Mouse (Mus musculus) MEL (cell line): Measurements from ENCODE around the gene P2ry6. TPM values are rescaled to one million over a fixed set of nuclear protein-coding genes. Genes with fewer than 3 reads are reported as not detected.

Experiments used
- DNase-seq: peaks from one replicate; pipeline ENCODE4 v3.0.0; 2011; ENCODE audit warnings: low read depth, low spot score
- H3K27ac ChIP-seq: 2 replicates; pipeline ENCODE4 v1.5.1; 2012; ENCODE audit warnings: low read depth, mild to moderate bottlenecking, control low read depth, low read length, moderate library complexity; ENCODE audit not compliant: control insufficient read depth
- H3K27me3 ChIP-seq, 2 experiments: fragments of 150-350 bp in 1 of 2; sonication (generic) in 1 of 2; 2 replicates each; pipeline ENCODE4 v1.6.1; 2012; ENCODE audit warnings: low read length in 2 of 2, mild to moderate bottlenecking in 2 of 2, improper control_type of control experiment in 1 of 2, moderate library complexity in 1 of 2; ENCODE audit not compliant: insufficient read depth in 2 of 2, control insufficient read depth in 1 of 2
- H3K36me3 ChIP-seq, 2 experiments: 2 replicates each; pipeline ENCODE4 v1.6.1; 2012 to 2014; ENCODE audit warnings: low read length in 2 of 2, improper control_type of control experiment in 1 of 2, inconsistent platforms in 1 of 2, mild to moderate bottlenecking in 1 of 2; ENCODE audit not compliant: insufficient read depth in 2 of 2, control insufficient read depth in 1 of 2
- H3K4me1 ChIP-seq, 2 experiments: fragments of 150-350 bp in 1 of 2; sonication (generic) in 1 of 2; 2 replicates each; pipeline ENCODE4 v1.6.1; 2012; ENCODE audit warnings: low read length in 2 of 2, improper control_type of control experiment in 1 of 2, mild to moderate bottlenecking in 1 of 2; ENCODE audit not compliant: insufficient read depth in 2 of 2, control insufficient read depth in 1 of 2
- H3K4me3 ChIP-seq, 2 experiments: fragments of 150-350 bp in 1 of 2; sonication (generic) in 1 of 2; 2 replicates each; pipeline ENCODE4 v1.5.1; 2012; ENCODE audit warnings: low read depth in 2 of 2, low read length in 2 of 2, mild to moderate bottlenecking in 2 of 2, moderate library complexity in 2 of 2, control low read depth in 1 of 2, improper control_type of control experiment in 1 of 2; ENCODE audit not compliant: control insufficient read depth in 1 of 2, insufficient read depth in 1 of 2
- H3K79me2 ChIP-seq: 2 replicates; pipeline ENCODE4 v1.6.1; 2012; ENCODE audit warnings: mild to moderate bottlenecking, low read length, moderate library complexity; ENCODE audit not compliant: control insufficient read depth, poor library complexity, insufficient read depth
- H3K9ac ChIP-seq: 2 replicates; pipeline ENCODE4 v1.6.1; 2012; ENCODE audit warnings: low read depth, mild to moderate bottlenecking, control low read depth, low read length, moderate library complexity; ENCODE audit not compliant: control insufficient read depth, poor library complexity, severe bottlenecking
- H3K9me3 ChIP-seq: fragments of 150-350 bp; sonication (generic); replicated peaks from 2 replicates; pipeline ENCODE4 v1.6.1; 2012; ENCODE audit warnings: mild to moderate bottlenecking, low read length, improper control_type of control experiment, moderate library complexity; ENCODE audit not compliant: insufficient read depth
- CHD1 ChIP-seq: IDR thresholded peaks from 2 replicates; pipeline ENCODE4 v1.6.1; 2012; ENCODE audit warnings: low read depth, mild to moderate bottlenecking, inconsistent platforms, low read length, improper control_type of control experiment
- CHD2 ChIP-seq: IDR thresholded peaks from 2 replicates; pipeline ENCODE4 v1.6.1; 2011; ENCODE audit warnings: low read length, improper control_type of control experiment
- E2F4 ChIP-seq: IDR thresholded peaks from 2 replicates; pipeline ENCODE4 v1.6.1; 2011; ENCODE audit warnings: low read depth, low read length, improper control_type of control experiment, borderline replicate concordance
- ELF1 ChIP-seq: IDR thresholded peaks from 2 replicates; pipeline ENCODE4 v1.6.1; 2014; ENCODE audit warnings: low read depth, mild to moderate bottlenecking, inconsistent platforms, low read length, improper control_type of control experiment, moderate library complexity
- ETS1 ChIP-seq: IDR thresholded peaks from 2 replicates; pipeline ENCODE4 v1.6.1; 2012; ENCODE audit warnings: low read depth, mild to moderate bottlenecking, inconsistent platforms, low read length, improper control_type of control experiment, moderate library complexity
- HCFC1 ChIP-seq: IDR thresholded peaks from 2 replicates; pipeline ENCODE4 v1.6.1; 2012; ENCODE audit warnings: low read depth, mild to moderate bottlenecking, inconsistent platforms, low read length, improper control_type of control experiment, moderate library complexity
- JUND ChIP-seq: IDR thresholded peaks from 2 replicates; pipeline ENCODE4 v1.6.1; 2011; ENCODE audit warnings: low read depth, mild to moderate bottlenecking, improper control_type of control experiment, low read length
- MAFK ChIP-seq: IDR thresholded peaks from 2 replicates; pipeline ENCODE4 v1.6.1; 2011; ENCODE audit warnings: low read depth, mild to moderate bottlenecking, low read length, improper control_type of control experiment, borderline replicate concordance
- MAX ChIP-seq: IDR thresholded peaks from 2 replicates; pipeline ENCODE4 v1.6.1; 2011; ENCODE audit warnings: low read length, improper control_type of control experiment
- MAZ ChIP-seq: IDR thresholded peaks from 2 replicates; pipeline ENCODE4 v1.6.1; 2012; ENCODE audit warnings: low read depth, mild to moderate bottlenecking, inconsistent platforms, low read length, improper control_type of control experiment
- MXI1 ChIP-seq: IDR thresholded peaks from 2 replicates; pipeline ENCODE4 v1.6.1; 2011; ENCODE audit warnings: mild to moderate bottlenecking, low read depth, low read length, improper control_type of control experiment
- MYB ChIP-seq: IDR thresholded peaks from 2 replicates; pipeline ENCODE4 v1.6.1; 2011; ENCODE audit warnings: mild to moderate bottlenecking, low read depth, low read length, improper control_type of control experiment
- NELFE ChIP-seq: IDR thresholded peaks from 2 replicates; pipeline ENCODE4 v1.6.1; 2011; ENCODE audit warnings: low read depth, low read length, improper control_type of control experiment
- NRF1 ChIP-seq: IDR thresholded peaks from 2 replicates; pipeline ENCODE4 v1.6.1; 2014; ENCODE audit warnings: low read depth, mild to moderate bottlenecking, inconsistent platforms, low read length, improper control_type of control experiment, moderate library complexity; ENCODE audit not compliant: poor library complexity, insufficient read depth, severe bottlenecking
- POLR2AphosphoS2 ChIP-seq: IDR thresholded peaks from 2 replicates; pipeline ENCODE4 v1.6.1; 2011; ENCODE audit warnings: low read length, improper control_type of control experiment
- POLR2AphosphoS5 ChIP-seq: IDR thresholded peaks from 2 replicates; pipeline ENCODE4 v1.6.1; 2012; ENCODE audit warnings: low read depth, borderline replicate concordance, mild to moderate bottlenecking, inconsistent platforms, low read length, moderate library complexity, mixed read lengths
- RAD21 ChIP-seq: IDR thresholded peaks from 2 replicates; pipeline ENCODE4 v1.6.1; 2011; ENCODE audit warnings: mild to moderate bottlenecking, low read depth, low read length, improper control_type of control experiment
- RCOR1 ChIP-seq: IDR thresholded peaks from 2 replicates; pipeline ENCODE4 v1.6.1; 2012; ENCODE audit warnings: low read depth, mild to moderate bottlenecking, inconsistent platforms, low read length, improper control_type of control experiment
- SIN3A ChIP-seq: IDR thresholded peaks from 2 replicates; pipeline ENCODE4 v1.6.1; 2012; ENCODE audit warnings: low read length, improper control_type of control experiment, inconsistent platforms
- TAL1 ChIP-seq: IDR thresholded peaks from 2 replicates; pipeline ENCODE4 v1.6.1; 2012; ENCODE audit warnings: mild to moderate bottlenecking, inconsistent platforms, low read length, moderate library complexity, mixed read lengths
- TCF12 ChIP-seq: IDR thresholded peaks from 2 replicates; pipeline ENCODE4 v1.6.1; 2014; ENCODE audit warnings: low read depth, mild to moderate bottlenecking, inconsistent platforms, low read length, improper control_type of control experiment, moderate library complexity
- UBTF ChIP-seq: IDR thresholded peaks from 2 replicates; pipeline ENCODE4 v1.6.1; 2012; ENCODE audit warnings: low read depth, mild to moderate bottlenecking, inconsistent platforms, low read length, improper control_type of control experiment, moderate library complexity, borderline replicate concordance; ENCODE audit not compliant: insufficient read depth
- USF2 ChIP-seq, 2 experiments: IDR thresholded peaks; 2 replicates each; pipeline ENCODE4 v1.6.1; 2011 to 2012; ENCODE audit warnings: improper control_type of control experiment in 2 of 2, low read length in 2 of 2, borderline replicate concordance in 1 of 2, inconsistent platforms in 1 of 2, low read depth in 1 of 2, mild to moderate bottlenecking in 1 of 2; ENCODE audit not compliant: insufficient read depth in 1 of 2
- ZC3H11A ChIP-seq: IDR thresholded peaks from 2 replicates; pipeline ENCODE4 v1.6.1; 2012; ENCODE audit warnings: low read depth, mild to moderate bottlenecking, inconsistent platforms, low read length, improper control_type of control experiment
- ZKSCAN1 ChIP-seq: IDR thresholded peaks from 2 replicates; pipeline ENCODE4 v1.6.1; 2012; ENCODE audit warnings: low read depth, mild to moderate bottlenecking, inconsistent platforms, low read length, improper control_type of control experiment, moderate library complexity
- ZMIZ1 ChIP-seq: IDR thresholded peaks from 2 replicates; pipeline ENCODE4 v1.6.1; 2012; ENCODE audit warnings: low read depth, mild to moderate bottlenecking, inconsistent platforms, low read length, improper control_type of control experiment, moderate library complexity
- ZNF384 ChIP-seq: IDR thresholded peaks from 2 replicates; pipeline ENCODE4 v1.6.1; 2012; ENCODE audit warnings: low read depth, mild to moderate bottlenecking, inconsistent platforms, low read length, improper control_type of control experiment
- polyA plus RNA-seq, 2 experiments: library from polyadenylated mRNA; stranded (reverse) in 1 of 2; unstranded in 1 of 2; fragments of >175 nt in 1 of 2; fragments of >200 nt in 1 of 2; gene quantifications; 2 replicates each; pipeline versions ENCODE4 v1.2.1 to v1.2.4; 2012; ENCODE audit warnings: low replicate concordance in 2 of 2, low read depth in 1 of 2; ENCODE audit not compliant: insufficient read length in 2 of 2, insufficient read depth in 1 of 2, missing spikeins in 1 of 2
- total RNA-seq: library from RNA; depleted of rRNA; stranded (reverse); fragments of 300-350 nt; gene quantifications from 2 replicates; pipeline ENCODE4 v1.2.3, GENCODE M21; 2012

The P2ry6 gene
- total and polyA plus RNA-seq, 3 experiments: not detected

- Histone ChIP-seq H3K27ac (no peak overlapping the region), H3K9me3 (no peaks in the 10 kb centered on the region), H3K4me3 (no peak overlapping the region), H3K4me1 (no peaks in the 10 kb centered on the region), H3K9ac (no peak overlapping the region)
- no peak for DNase-seq
- TF ChIP-seq CHD2 (no peak), CHD1 (no peak), JUND (no peak), ZMIZ1 (no peak), ZC3H11A (no peak), POLR2AphosphoS2 (no peak), SIN3A (no peak), MAX (no peak), TCF12 (no peak), MAZ (no peak), ETS1 (no peak), UBTF (no peak), NRF1 (no peak), POLR2AphosphoS5 (no peak), ZKSCAN1 (no peak), HCFC1 (no peak), TAL1 (no peak), ELF1 (no peak), MAFK (no peak), MYB (no peak)
- TF ChIP-seq, all 39 proteins: peak for 0
- Histone ChIP-seq H3K79me2 (no peaks in the 10 kb centered on the region), H3K27me3 (peaks cover 0 to 5% of the 10 kb centered on the region in 2 experiments; a peak in 1 of 4 replicates), H3K36me3 (no peaks in the 10 kb centered on the region)
Observed at GRCm38 (mm10) chr7:100933520-100933919, 40.9 kb downstream of the P2ry6 start.

GRCm38 (mm10) chr7:100932481-100933007, 41.9 kb downstream of the P2ry6 start:
- H3K9me3 ChIP-seq: no peaks in the 10 kb centered on the region
- no peak for TF ChIP-seq NELFE
- no peak for TF ChIP-seq USF2 (IDR thresholded peaks at IDR 0.05; ENCODE audit: borderline replicate concordance in 1 of 2, insufficient read depth in 1 of 2, low read depth in 1 of 2, low read length in 2 of 2)
- TF ChIP-seq MXI1: no peak
- no peak for TF ChIP-seq RAD21
- no peak for TF ChIP-seq ZNF384
- no peak for TF ChIP-seq ETS1
- TF ChIP-seq RCOR1: no peak
- no peak for TF ChIP-seq MAX
- TF ChIP-seq E2F4: no peak
- TF ChIP-seq NRF1: no peak
- TF ChIP-seq, all 39 proteins: peak for 0
- DNase-seq: no peak
- Histone ChIP-seq H3K79me2 (no peaks in the 10 kb centered on the region), H3K4me1 (no peaks in the 10 kb centered on the region), H3K36me3 (no peaks in the 10 kb centered on the region), H3K9ac (no peak overlapping the region), H3K27me3 (peaks cover 4 to 10% of the 10 kb centered on the region in 2 experiments), H3K27ac (no peak overlapping the region), H3K4me3 (no peak overlapping the region)
